Mouse (Mus musculus) heart, adult 2 months (tissue): ENCODE results near the gene Kctd8. TPM values are rescaled to one million over a fixed set of nuclear protein-coding genes. Genes with fewer than 3 reads are reported as not detected.

ENCODE experiments used
- DNase-seq, 2 experiments: peaks; one replicate each; pipeline ENCODE4 v3.0.0; 2021
- H3K27ac ChIP-seq: fragments of 200-600 bp; 2 replicates; pipeline ENCODE4 v1.8.1; 2022
- H3K27me3 ChIP-seq: fragments of 200-500 bp; 2 replicates; pipeline ENCODE4 v1.6.1; 2012; ENCODE audit warnings: mild to moderate bottlenecking, low read length, inconsistent platforms, mixed read lengths; ENCODE audit not compliant: control insufficient read depth, insufficient read depth
- H3K36me3 ChIP-seq: fragments of 200-500 bp; 2 replicates; pipeline ENCODE4 v1.6.1; 2012; ENCODE audit warnings: low read length, inconsistent platforms; ENCODE audit not compliant: control insufficient read depth, insufficient read depth
- H3K4me1 ChIP-seq: fragments of 200-500 bp; 2 replicates; pipeline ENCODE4 v1.6.1; 2011; ENCODE audit warnings: low read length; ENCODE audit not compliant: control insufficient read depth, insufficient read depth
- H3K4me3 ChIP-seq: fragments of 200-600 bp; 2 replicates; pipeline ENCODE4 v1.8.1; 2022
- H3K79me2 ChIP-seq: fragments of 200-500 bp; replicated peaks from 2 replicates; pipeline ENCODE4 v1.6.1; 2012; ENCODE audit warnings: mild to moderate bottlenecking, inconsistent platforms, low read length, moderate library complexity, mixed read lengths; ENCODE audit not compliant: control insufficient read depth, insufficient read depth
- H3K9ac ChIP-seq: fragments of 200-500 bp; 2 replicates; pipeline ENCODE4 v1.6.1; 2012; ENCODE audit warnings: low read depth, mild to moderate bottlenecking, control low read depth, inconsistent platforms, low read length, mixed read lengths
- CTCF ChIP-seq: fragments of 200-600 bp; IDR thresholded peaks from 2 replicates; pipeline ENCODE4 v1.8.1; 2022; ENCODE audit warnings: antibody characterized with exemption, mild to moderate bottlenecking, moderate library complexity
- EP300 ChIP-seq: fragments of 200-500 bp; IDR thresholded peaks from 2 replicates; pipeline ENCODE4 v1.6.1; 2011; ENCODE audit warnings: low read depth, low read length, control low read depth; ENCODE audit not compliant: insufficient read depth
- POLR2A ChIP-seq: fragments of 200-500 bp; IDR thresholded peaks from 2 replicates; pipeline ENCODE4 v1.6.1; 2011; ENCODE audit warnings: mild to moderate bottlenecking, low read depth, low read length, control low read depth; ENCODE audit not compliant: insufficient read depth
- whole genome bisulfite sequencing: fragments of 180-500 bp; shearing (Covaris S2); methylation state at CpG from one replicate; pipeline ENCODE4 v1.1.7; 2018; 5-methylcytosine and 5-hydroxymethylcytosine counted together
- intact Hi-C: fragments of 180-260 bp; cut with DNase I; formaldehyde crosslinking; loops from one replicate; pipeline ENCODE4 v1.15.1; 2025
- microRNA-seq, 2 experiments: library from miRNA; unstranded; fragments of <30 nt; microRNA quantifications; one replicate each; pipeline ENCODE4 v1.2.0; 2021
- polyA plus RNA-seq: library from polyadenylated mRNA; depleted of rRNA; stranded (reverse); fragments of >200 nt; gene quantifications from 2 replicates; pipeline ENCODE4 v1.2.3, GENCODE M21; 2012; rRNA removed
- total RNA-seq, 2 experiments: library from RNA; stranded (reverse); gene quantifications; 2 replicates each; pipeline ENCODE4 v1.2.3; 2021

Gene Kctd8
- total and polyA plus RNA-seq, 3 experiments: 0.59 to 1.2 (median 0.99) TPM

- intact Hi-C loops: no loop called here
- Histone ChIP-seq H3K4me3 (no peak overlapping the region), H3K9ac (no peak overlapping the region), H3K36me3 (no peaks in the 10 kb centered on the region), H3K4me1 (no peaks in the 10 kb centered on the region), H3K27me3 (no peaks in the 10 kb centered on the region), H3K27ac (no peak overlapping the region), H3K79me2 (no peaks in the 10 kb centered on the region)
- no peak for TF ChIP-seq CTCF
- WGBS: 79% methylated on average over 2 of the region's 2 CpGs
- no peak for DNase-seq
Measured at GRCm38 (mm10) chr5:69145827-69146226, 195.7 kb downstream of the Kctd8 start.

GRCm38 (mm10) chr5:69141082-69141481 lies 200.4 kb downstream of the Kctd8 start:
- 89% methylated on average over 4 of the region's 4 CpGs for WGBS
- Histone ChIP-seq H3K79me2 (no peaks in the 10 kb centered on the region), H3K36me3 (no peaks in the 10 kb centered on the region), H3K4me3 (no peak overlapping the region), H3K4me1 (no peaks in the 10 kb centered on the region), H3K27me3 (no peaks in the 10 kb centered on the region), H3K9ac (no peak overlapping the region), H3K27ac (no peak overlapping the region)
- no peak for TF ChIP-seq EP300
- TF ChIP-seq POLR2A: no peak
- TF ChIP-seq CTCF: no peak
- intact Hi-C loops: no loop called here
- DNase-seq: no peak

- H3K27me3 ChIP-seq: no peaks in the 10 kb centered on the region
- no peak overlapping the region for H3K4me3 ChIP-seq
- no peak overlapping the region for H3K27ac ChIP-seq
- no peak for DNase-seq
- no peak overlapping the region for H3K9ac ChIP-seq
- no peaks in the 10 kb centered on the region for H3K79me2 ChIP-seq
- no peak for TF ChIP-seq EP300
- TF ChIP-seq CTCF: no peak
- no peak for TF ChIP-seq POLR2A
- intact Hi-C loops: no loop called here
- no peaks in the 10 kb centered on the region for H3K36me3 ChIP-seq
- no peaks in the 10 kb centered on the region for H3K4me1 ChIP-seq
- WGBS: 67% methylated on average over 2 of the region's 2 CpGs
Measured at GRCm38 (mm10) chr5:69108718-69109117, 232.8 kb downstream of the Kctd8 start.

- Histone ChIP-seq H3K79me2 (no peaks in the 10 kb centered on the region), H3K27ac (no peak overlapping the region), H3K27me3 (no peaks in the 10 kb centered on the region), H3K36me3 (no peaks in the 10 kb centered on the region), H3K4me1 (no peaks in the 10 kb centered on the region), H3K4me3 (no peak overlapping the region), H3K9ac (no peak overlapping the region)
- intact Hi-C loops: no loop called here
- TF ChIP-seq EP300 (no peak), POLR2A (no peak), CTCF (no peak)
- DNase-seq: no peak
Measured at GRCm38 (mm10) chr5:69088912-69089311, 252.6 kb downstream of the Kctd8 start.

Small RNA genes lying within 50 kb of the gene (microRNA-seq; reads per million reads assigned to microRNA genes)
- gene Gm24368: 0 reads per million in 2 experiments

Other genes starting within 250 kb of the Kctd8 start
- 100 to 1,000 TPM; 164 to 193 TPM for gene Yipf7, start 201.0 kb upstream of the Kctd8 start, total RNA-seq
- gene Yipf7, start 201.0 kb upstream of the Kctd8 start, polyA plus RNA-seq: 211 and 385 TPM in 2 replicates
- gene Guf1, start 215.2 kb upstream of the Kctd8 start, total RNA-seq: 10 to 100 TPM; 27.5 to 30.8 TPM
- gene Guf1, start 215.2 kb upstream of the Kctd8 start, polyA plus RNA-seq: 4.6 and 11.9 TPM in 2 replicates